Mouse (Mus musculus) kidney, adult 18-20 months (tissue): Measurements from ENCODE around the gene Vpreb3.

Experiments used
- DNase-seq: peaks from one replicate; pipeline ENCODE4 v3.0.0; 2021

The Vpreb3 gene

DNA sequence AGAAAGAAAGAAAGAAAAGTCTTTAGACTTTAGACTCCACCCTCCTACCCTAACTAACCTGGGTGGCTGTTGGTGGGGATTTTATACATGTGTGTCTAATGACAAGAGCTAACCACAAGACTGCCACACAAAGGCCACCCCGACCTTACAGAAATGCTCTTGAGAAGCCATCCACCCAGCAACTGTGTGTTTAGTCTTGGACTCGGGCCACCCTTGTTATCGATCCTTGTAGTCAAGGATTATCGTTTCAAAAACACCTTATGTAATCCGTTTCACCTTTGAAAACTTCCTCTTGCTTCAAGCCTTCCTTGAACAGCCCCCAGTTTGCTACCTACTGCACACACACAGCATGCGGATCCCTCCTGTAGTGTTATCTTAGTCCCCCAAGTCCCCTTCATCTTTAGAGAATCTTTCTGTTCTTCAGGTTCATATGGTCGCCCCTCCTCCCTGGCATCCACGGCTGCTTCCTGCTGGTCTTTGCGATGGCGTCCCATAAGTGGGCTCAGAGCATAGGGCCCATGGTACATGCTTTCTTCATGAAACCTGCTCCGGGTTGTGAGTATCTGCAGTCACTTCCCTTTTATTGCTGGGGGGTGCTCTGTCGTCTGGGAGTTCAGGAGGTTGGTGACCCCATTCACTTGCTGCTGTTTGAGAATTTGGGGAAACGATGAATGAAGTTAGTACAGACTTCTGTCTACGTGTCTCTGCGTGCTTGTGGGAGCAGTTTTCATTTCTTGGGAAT lies at the start of gene Vpreb3:
Gene Vpreb3 (plus strand): TSS at position 322 of the 742 bp plus-strand sequence.
- DNase-seq, result no peak

DNA sequence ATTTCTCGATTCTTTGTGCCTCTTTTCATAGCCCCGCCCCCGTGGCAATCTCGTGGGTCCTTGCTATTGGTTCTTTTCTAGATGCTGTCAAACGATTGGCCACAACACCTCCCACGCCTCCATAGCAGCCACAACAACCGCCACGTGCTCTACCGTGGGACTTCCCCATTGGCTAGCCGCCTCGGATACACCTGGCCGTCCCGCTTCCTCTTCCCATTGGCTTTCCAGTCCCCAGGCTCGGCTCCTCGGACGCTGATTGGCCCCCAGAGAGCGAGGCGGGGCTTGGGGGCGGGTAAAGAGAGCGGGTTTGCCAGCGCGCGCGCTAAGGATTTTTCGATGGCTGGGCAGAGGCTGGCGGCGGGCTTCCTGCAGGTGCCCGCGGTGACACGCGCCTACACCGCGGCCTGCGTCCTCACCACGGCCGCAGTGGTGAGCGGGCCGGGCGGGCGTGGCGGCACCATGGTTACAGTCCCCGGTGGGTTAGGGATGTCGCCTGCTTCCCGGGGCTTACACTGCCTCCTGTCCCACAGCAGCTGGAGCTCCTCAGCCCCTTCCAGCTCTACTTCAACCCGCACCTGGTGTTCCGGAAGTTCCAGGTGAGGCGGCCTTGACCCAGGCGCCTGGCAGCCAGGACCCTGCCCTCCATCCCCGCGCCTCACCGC lies 49.6 kb upstream of the Vpreb3 start, which contains the start of gene Derl3:
Gene Derl3 (plus strand): TSS at position 325 of the 662 bp plus-strand sequence.
- peak; percentile 93 for DNase-seq

DNA sequence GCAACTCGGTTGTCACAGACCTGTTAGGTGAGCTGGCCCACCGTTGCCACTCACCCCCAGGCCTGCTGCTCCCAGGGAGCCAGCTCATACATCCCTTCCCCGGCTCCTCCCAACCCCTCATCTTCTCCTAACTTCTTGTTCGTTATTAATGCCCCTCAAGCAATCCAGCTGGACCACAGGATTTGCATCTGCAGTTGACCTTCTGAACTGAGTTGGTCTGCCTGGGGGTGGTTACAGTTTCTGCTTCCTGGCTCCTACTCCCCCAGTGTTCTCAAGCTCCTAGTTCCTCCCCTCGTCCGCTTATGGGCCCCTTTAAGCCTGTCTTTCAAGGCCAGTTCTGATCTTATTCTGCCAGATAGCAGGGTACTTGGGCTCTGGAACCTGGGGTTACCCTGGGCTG lies 48.3 kb upstream of the Vpreb3 start:
- DNase-seq, result no peak

DNA sequence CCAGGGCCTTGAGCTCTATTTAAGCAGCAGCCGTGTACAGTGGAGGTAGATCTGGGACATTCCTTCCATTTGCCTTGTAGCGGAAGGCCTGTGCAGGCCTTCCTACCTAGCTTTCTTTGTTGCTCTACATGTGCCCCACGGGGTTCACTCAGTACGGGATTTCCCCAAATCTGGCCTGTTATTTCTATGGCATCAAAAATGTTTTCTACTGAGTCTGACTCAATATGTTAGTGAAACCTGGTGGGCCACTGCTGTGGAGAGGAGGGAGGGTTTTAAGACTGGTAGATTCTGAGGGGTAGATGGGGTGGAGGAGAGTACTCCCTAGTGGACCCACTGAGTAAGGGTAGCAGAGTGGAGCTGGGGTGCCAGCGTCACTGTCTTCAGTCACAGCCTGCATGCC lies 47.1 kb upstream of the Vpreb3 start:
- no peak for DNase-seq

DNA sequence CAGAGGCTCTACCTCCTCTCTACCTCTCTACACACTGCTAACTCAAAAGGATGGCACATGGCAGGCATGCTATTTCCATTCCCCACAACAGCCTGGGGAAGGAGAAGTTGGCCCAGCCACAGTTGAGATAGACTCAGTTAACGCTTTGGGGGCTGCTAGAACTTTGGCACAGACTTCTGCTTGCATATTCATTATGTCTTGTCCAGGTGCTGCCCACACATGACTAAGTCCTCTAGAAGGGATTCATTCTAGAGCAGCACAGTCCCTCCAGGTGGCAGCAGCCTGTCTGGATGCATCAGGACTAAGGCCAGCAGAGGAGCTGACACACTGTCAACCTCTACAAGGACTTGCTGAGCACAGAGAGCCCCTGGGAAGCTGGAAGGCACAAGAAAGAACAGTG lies 46.6 kb upstream of the Vpreb3 start:
- no peak for DNase-seq

DNA sequence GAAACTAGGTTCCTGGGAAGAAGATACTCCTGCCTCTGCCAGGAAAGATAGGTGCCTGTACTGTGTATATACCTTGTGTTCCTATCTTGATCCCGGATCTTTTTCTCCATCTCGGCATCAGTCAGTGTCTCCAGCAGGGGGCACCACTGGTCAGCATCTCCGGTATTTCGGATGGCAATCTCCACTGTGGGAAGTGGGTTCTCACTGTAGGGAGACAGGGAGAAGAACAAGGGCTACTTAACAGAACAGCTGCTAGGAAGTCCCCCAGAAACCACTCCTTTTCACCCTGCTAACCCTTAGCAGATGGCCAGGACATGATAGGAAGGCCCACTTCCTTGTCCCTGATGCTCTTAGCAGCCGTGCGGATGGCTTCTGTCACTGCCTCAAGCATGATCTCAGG lies 45.5 kb upstream of the Vpreb3 start:
- DNase-seq, result peak; percentile 85

DNA sequence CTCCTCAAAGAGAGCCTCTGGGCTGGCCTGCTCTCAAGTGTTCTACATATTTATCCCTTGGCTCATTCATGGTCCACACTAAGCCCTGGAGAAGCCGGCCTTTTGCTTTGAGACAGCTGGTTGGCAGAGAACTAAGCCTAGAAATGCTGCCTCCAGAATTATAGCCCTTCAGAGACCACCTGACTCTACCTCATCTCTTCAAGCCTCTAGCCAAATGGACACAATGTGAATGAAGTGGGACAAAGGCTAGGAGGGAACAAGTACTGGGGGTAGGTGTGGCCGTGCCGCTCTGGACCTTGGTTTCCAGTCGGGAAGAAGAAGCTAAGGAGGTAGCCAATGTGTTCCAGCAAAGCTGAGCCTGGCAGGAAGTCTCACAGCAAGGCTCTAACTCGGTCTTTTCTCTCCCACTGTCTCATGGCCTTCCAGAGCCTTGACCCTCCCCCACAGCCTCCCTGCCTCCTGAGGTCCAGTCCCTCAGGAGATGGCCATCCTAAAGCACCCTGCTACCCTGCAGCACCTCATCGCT lies 44.8 kb upstream of the Vpreb3 start:
- DNase-seq, result no peak

DNA sequence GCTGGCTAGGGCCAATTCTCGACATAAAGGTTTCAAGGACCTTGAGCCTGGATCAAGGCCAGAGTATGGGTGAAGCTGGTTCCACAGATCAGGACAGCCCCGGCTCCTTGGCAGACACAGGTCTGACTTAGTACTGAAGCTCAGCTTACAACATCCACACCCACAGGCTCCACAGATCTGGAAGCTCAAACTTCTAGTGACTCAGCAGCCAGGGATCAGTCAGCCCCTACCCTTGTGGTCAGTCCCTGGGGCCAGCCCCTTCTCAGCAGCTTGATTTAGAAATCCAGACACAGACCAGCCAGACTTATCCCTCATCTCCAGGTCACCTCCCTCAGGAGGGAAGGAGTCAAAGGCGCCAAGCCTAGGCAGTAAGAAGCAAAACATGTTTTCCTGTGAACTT lies 44.0 kb upstream of the Vpreb3 start:
- peak; percentile 42 for DNase-seq

DNA sequence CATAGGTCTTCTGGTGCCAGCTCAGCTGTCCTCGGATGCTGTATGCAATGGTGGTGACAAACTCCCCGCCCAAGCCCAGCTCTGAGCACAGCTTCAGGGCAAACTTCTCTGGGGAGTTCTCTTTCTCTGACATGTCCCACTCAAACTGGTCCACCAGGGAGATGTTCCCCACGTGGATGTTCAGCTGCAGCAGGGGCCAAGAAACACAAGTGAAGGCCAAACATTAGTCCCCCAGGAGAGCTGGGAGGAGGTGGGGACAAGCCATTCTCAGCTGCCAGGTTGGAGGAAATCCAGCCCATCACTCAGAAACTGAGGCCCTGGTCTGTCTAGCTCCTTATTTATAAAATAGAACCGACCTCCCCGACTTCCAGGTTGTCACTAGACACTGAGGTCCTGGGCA lies 38.5 kb upstream of the Vpreb3 start:
- DNase-seq, result no peak

DNA sequence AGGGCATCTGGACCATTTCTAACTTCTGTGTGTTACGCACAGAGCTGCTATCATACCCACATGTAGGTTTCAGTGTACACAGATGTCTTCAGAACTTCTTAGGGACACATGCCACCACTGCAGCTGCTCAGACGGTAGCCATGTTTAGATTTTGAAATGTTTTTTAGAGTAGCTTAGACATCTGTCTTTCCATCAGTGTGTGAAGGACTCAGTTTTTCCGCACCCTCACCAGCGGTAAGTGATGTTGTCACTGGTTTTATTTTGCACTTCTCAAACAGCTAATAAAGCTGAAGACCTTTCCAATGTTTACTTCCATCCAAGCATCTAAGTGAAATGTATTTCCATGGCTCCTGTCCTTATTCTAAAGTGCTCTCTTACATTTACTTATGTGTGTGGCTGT lies 36.0 kb upstream of the Vpreb3 start:
- no peak for DNase-seq

DNA sequence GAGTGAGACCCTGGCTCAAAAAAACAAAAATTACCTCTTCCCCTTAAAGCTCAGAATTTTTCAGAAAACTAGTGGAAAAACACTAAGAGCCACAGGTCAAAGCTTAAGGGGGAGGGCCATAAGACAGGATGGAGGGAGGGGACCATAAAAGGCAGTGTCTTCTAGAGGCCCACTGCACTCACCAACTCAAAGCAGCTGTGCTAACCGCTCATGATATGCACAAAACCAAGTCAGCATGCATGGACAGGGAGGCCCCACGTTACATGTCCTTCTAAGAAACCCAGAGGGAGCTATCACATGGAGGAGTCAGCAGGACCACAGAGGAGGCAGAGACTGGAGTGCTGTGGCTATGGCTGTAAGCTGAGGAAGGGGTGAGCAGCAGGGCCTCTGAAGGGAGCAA lies 32.2 kb upstream of the Vpreb3 start:
- no peak for DNase-seq

DNA sequence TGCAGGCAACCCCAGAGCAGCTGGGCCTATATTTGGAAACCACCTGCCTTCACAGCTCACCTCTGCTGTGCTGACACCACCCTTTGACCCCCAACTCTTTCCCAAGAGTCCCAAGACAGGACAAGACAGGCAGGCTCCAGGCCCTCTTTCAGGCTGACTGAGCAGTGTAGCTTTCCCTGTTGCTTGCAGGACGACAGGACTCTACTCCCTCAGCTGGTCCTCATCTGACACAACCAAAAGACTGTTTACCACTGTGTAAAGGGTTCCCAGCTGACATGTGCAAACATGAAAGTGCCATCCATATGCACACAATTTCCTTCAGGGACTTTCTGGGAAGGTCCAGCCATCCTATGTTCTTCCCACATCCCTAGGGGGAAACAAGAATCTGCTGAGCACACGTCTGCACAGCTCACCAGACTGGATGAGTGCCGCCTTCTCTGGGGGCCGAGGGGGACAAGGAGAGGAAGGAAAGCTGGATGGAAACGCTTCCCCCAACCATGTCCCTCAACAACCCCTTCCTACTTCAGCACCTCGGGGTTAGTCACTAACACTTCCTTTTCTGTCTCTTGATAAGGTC lies 29.8 kb upstream of the Vpreb3 start:
- no peak for DNase-seq

DNA sequence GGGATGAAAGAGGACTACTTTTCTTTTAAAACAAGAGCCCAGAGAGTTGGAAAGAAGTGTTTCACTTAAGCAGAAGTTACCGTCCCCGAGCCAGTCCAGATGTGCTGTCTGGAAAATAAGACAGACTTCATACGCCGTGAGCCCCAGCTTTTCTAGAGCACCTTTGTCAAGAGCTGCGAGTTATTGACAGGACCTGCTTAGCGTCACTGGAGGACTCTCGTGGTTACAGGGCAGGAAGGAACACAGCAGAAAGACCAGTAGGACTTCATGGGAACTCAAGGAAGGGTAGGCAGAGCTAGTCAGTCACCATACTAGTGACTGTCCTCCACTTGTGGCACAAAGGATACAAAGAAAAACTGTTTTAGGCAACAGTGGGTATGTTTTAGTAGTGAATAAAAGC lies 27.3 kb upstream of the Vpreb3 start:
- DNase-seq, result no peak

DNA sequence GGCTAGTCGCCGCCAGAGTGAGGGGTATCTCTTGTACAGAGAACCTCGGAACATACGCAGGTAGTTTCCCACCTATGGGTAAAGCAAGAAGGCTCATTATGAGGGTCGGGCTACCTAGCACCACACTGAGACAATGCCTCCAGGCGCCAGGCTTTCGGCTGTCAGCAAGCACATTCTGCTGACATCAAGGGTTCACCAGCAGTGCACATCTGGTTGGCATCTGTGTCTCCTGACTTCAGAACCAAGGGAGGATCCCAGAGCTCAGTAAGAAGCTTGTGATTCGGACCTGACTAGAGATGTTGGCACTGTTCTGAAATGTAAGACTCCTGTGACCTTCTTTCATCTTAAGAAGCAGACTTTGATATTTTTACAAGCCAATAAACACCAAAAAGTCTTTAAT lies 26.0 kb upstream of the Vpreb3 start:
- DNase-seq, result no peak

DNA sequence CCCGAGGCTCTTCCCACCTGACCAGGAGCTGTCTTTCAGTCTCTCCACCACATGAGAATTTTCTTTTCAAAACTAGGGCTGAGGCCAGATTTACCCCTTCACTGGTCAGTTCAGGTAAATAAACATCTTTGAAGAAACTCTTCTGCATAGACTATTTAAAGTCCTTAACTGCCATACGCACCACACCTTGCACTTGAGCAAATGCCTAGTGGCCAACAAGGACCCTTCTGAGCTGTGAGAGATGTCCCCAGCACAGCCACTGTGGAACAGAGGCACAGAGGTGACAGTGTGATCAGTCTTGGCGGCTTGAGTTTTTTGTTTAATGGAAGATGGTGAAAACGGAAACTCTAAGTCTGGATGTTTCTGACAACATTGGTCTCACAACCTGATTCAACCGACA lies 23.8 kb upstream of the Vpreb3 start:
- DNase-seq, result no peak

DNA sequence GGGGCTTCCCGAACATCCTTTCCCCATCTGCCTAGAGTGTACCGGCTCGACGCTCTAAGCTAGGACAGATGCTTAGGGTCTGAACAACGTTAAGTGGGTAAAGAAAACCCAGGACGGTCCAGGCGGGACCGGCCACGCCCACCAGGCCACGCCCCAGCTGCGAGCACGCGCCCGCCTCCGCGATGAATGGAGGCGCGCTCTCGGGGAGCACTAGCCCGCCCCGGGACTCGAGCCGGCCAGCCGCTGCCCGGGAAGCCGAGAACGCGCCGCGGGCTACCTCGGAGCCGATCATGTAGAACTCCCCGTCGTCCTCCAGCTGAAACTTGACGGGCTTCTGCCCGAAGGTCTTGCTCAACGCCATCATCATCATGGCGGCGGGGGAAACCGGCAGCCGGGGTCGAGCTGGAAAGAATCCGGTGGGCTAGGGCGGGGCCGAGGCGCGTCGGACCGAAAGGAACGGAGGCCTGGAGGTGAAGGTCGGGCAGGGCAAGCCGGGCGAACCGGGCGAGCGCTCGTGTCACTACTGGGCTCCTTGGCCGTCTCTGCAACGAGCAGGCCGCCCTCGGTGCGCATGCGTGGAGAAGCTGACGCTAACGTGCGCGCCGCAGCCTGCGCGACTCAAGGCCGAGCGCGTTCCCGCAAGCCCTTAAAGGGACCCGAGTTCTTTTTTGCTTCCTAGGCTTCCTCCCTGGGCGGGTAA lies 21.7 kb upstream of the Vpreb3 start, which contains the start of gene Smarcb1:
Gene Smarcb1 (minus strand): TSS at position 592 of the 700 bp plus-strand sequence.
- peak; percentile 97 for DNase-seq

DNA sequence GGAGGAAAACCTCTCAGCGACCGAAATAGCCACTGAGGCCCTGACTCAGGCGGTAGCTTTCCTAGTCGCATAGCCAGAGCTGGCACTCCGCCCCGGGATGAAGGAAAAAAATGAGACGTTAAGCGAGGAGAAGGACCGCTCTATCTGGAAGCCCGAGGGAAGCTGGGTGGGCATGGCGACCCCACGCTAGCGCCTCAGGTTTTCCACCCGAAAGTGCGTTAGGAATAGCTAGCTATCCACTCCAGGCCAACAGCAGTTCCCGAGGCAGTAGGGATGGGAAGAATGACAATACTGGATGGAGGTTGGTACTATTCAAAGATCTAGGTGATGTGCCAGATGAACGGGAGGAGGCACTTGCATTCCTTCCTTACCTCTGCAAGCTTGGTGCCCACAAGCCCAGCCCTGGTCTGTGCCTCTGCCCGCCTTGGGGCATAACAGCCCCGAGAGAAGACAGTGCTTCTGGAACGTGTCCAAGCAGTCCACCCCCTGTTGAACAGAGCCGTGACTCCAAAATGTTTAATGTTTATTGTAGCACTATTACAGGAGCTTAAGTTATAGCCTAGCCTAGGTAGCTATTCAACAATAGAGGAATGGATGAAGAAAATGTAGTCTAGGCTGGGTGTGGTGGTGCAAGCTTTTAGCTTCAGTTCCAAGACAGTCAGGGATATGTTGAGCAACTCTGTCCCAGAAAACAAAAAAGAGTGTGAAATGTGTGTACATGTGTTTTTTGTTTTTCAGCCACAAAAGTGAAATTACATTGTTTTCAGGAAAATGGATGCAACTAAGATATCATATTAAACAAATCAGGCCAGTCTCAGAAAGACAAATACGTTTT lies 20.9 kb upstream of the Vpreb3 start:
- no peak for DNase-seq

DNA sequence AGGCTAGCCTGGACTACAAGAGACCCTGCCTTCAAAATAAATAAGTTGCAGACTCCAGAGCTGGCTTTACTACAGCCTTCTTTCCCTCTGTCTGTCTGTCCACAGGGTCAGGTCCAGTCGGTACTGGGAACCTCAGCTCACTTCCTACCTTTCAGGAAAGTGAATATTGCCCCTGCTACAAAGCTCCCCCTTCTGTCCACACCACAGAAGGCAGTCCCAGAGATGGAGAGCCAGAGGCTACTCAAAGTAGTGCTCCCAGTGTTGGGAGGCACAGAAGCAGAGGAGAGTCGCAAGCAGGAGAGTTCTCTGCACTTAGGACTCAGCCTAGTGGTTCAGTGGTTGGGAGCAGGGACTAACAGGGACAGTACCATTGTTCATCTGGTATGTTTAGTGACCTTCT lies 18.5 kb upstream of the Vpreb3 start:
- DNase-seq, result no peak

DNA sequence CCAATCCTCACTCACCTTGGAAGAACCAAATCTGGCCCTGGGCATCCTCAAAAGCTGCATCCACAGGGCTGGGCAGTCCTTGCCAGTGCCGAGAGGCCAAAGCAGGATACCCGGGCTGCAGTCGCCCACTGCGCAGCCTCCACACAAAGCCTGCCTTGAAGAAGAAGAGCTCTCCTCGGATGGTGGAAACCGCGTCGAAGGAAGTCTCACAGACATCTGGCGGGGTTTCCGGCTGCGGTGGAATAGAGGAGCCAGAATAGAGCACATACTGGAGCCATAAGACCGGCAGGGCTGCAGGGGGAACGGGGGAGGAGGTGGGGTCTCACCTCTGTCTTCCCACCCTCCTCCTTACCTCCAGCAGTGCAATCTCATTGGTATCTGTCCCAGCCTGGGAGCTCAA lies 16.5 kb upstream of the Vpreb3 start:
- DNase-seq, result no peak

DNA sequence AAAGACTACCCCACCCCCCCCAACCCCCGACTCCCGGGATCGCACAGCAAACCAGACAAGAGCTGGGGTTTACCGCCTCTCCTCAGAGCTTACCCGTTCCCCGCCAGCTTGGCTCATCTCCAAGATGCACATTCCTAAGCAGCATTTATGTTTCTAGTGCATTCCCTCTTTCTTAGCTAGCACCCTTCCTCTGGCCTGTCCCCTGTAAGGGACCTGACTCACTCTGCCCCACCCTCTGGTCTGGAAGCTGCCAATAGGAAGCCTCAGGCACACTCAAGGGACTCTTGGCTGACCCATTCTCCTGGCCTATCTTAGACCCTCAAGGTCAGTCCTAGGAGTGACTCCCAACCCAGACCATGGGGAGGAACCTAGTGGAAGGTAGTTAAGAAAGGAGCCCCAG lies 12.6 kb upstream of the Vpreb3 start:
- DNase-seq, result peak; percentile 29

DNA sequence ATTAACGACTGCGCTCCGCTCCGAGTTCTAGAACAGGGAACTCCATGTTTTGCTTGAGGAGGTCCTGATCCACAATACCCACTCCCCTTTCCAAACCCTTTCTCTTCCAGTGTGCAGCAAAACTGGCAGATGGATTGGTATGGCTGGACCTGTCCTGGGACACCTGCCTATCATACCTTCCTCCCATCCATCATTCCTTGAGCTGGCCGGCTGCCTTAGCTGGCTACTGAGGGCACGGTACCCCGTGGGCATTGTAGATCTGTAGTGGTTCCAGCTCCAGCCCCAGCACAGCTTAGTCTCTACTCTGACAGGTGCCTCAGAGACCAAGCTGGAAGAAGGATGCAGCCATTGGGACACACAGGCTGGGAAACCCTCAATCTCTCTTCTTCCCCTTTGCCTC lies 11.5 kb upstream of the Vpreb3 start:
- DNase-seq, result no peak

DNA sequence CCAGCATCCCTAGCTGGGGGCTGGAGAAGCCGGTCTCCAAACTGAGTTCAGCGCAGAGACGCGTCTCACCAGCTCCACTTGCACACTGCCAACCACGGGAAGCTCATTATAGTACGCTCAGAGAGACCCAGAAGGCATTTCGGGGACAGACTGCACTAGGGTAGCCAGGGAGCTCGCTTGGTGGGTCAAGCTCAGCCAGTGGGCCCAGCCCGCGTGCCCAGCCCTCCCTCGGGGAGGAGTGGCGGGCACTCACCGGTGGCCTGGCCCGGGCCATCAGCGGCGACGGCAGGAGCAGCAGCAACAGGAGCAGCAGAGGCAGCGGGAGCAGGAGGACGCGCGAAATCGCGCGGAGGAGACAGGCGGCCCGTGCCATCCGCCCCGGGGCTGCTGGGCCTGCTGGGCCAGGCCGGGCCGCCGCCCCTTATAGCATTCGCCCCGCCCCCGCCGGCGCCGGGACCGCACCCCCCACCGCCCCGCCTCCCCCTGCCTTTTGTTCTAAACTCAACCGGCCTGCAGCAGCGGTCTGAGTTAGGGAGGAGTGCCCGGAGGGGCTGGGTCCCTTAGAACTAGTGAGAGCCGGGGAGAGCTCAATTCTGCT lies 10.7 kb upstream of the Vpreb3 start:
- peak; percentile 67 for DNase-seq
